Mouse (Mus musculus) MEL (cell line): ENCODE results near the gene Per1.

Source experiments
- CHD2 ChIP-seq: IDR thresholded peaks from 2 replicates; pipeline ENCODE4 v1.6.1; 2011; ENCODE audit warnings: low read length, improper control_type of control experiment
- E2F4 ChIP-seq: IDR thresholded peaks from 2 replicates; pipeline ENCODE4 v1.6.1; 2011; ENCODE audit warnings: low read depth, low read length, improper control_type of control experiment, borderline replicate concordance
- EP300 ChIP-seq, 2 experiments: IDR thresholded peaks; 2 replicates each; pipeline ENCODE4 v1.6.1; 2011; ENCODE audit warnings: improper control_type of control experiment in 2 of 2, low read length in 2 of 2, low read depth in 1 of 2, mild to moderate bottlenecking in 1 of 2
- NRF1 ChIP-seq: IDR thresholded peaks from 2 replicates; pipeline ENCODE4 v1.6.1; 2014; ENCODE audit warnings: low read depth, mild to moderate bottlenecking, inconsistent platforms, low read length, improper control_type of control experiment, moderate library complexity; ENCODE audit not compliant: poor library complexity, insufficient read depth, severe bottlenecking
- POLR2A ChIP-seq, 2 experiments: IDR thresholded peaks; 2 replicates each; pipeline ENCODE4 v1.6.1; 2011 to 2012; ENCODE audit warnings: low read length in 2 of 2, mild to moderate bottlenecking in 2 of 2, control low read depth in 1 of 2, improper control_type of control experiment in 1 of 2, low read depth in 1 of 2, moderate library complexity in 1 of 2; ENCODE audit not compliant: control insufficient read depth in 1 of 2, insufficient read depth in 1 of 2, poor library complexity in 1 of 2
- POLR2AphosphoS2 ChIP-seq: IDR thresholded peaks from 2 replicates; pipeline ENCODE4 v1.6.1; 2011; ENCODE audit warnings: low read length, improper control_type of control experiment
- TCF12 ChIP-seq: IDR thresholded peaks from 2 replicates; pipeline ENCODE4 v1.6.1; 2014; ENCODE audit warnings: low read depth, mild to moderate bottlenecking, inconsistent platforms, low read length, improper control_type of control experiment, moderate library complexity
- USF1 ChIP-seq: IDR thresholded peaks from 2 replicates; pipeline ENCODE4 v1.6.1; 2014; ENCODE audit warnings: low read depth, mild to moderate bottlenecking, inconsistent platforms, low read length, improper control_type of control experiment, moderate library complexity
- ZMIZ1 ChIP-seq: IDR thresholded peaks from 2 replicates; pipeline ENCODE4 v1.6.1; 2012; ENCODE audit warnings: low read depth, mild to moderate bottlenecking, inconsistent platforms, low read length, improper control_type of control experiment, moderate library complexity
- ZNF384 ChIP-seq: IDR thresholded peaks from 2 replicates; pipeline ENCODE4 v1.6.1; 2012; ENCODE audit warnings: low read depth, mild to moderate bottlenecking, inconsistent platforms, low read length, improper control_type of control experiment

- TF ChIP-seq CHD2 (no peak), E2F4 (peak; percentile 72; the same call in 1 of the 2 replicates), POLR2AphosphoS2 (no peak), POLR2A (IDR thresholded peaks at IDR 0.05; ENCODE audit: control insufficient read depth in 1 of 2, insufficient read depth in 1 of 2, low read depth in 1 of 2, low read length in 2 of 2, poor library complexity in 1 of 2) (no peak), ZMIZ1 (no peak), EP300 (IDR thresholded peaks at IDR 0.05; ENCODE audit: low read depth in 1 of 2, low read length in 2 of 2) (no peak), NRF1 (no peak), ZNF384 (no peak), TCF12 (no peak), USF1 (peak; percentile 81)
Observed at GRCm38 (mm10) chr11:69125041-69125851, 30.2 kb downstream of the Per1 start.
